In genomic region chr5:122130341-122130998, GRCm38 (mm10) we compare ENCODE assay signal across 14 mouse cellular contexts. TPM values are rescaled to one million over a fixed set of nuclear protein-coding genes. Genes with fewer than 3 reads are reported as not detected.
DNase-seq lines count a peak whose midpoint lies in the region; TF ChIP-seq lines count a peak whose summit lies in the region.
"Had no signal": no experiment of that assay in that cellular context is flagged by ENCODE, and none has a peak within 500 bp of the region (broad histone marks: within the 10 kb centered on the region; RNA-seq: fewer than 3 reads in every experiment).

No protein-coding gene starts in this region.

- no peak for TF ChIP-seq CTCF in bone marrow, adult 2 months (IDR thresholded peaks at IDR 0.05; ENCODE audit: control insufficient read depth, insufficient read depth, low read length)

- TF ChIP-seq POLR2A in bone marrow, adult 2 months (IDR thresholded peaks at IDR 0.05; ENCODE audit: borderline replicate concordance, control insufficient read depth, low read depth, low read length) = no peak

- peak overlapping the region; percentile 32; the same call in 1 of the 2 replicates for H3K27ac ChIP-seq in bone marrow, adult 2 months (ENCODE audit: control insufficient read depth, insufficient read depth, low read depth, low read length, poor library complexity)
- H3K27ac ChIP-seq: forebrain, embryonic 10.5 days; kidney, embryonic 15.5 days; limb, embryonic 12.5 days had no signal

- no peak overlapping the region for H3K4me3 ChIP-seq in bone marrow, adult 2 months (replicated peaks; ENCODE audit: control insufficient read depth, low read depth, low read length)
- H3K4me3 ChIP-seq: kidney, embryonic 15.5 days; limb, embryonic 12.5 days had no signal

- H3K4me1 ChIP-seq in bone marrow, adult 2 months (ENCODE audit: control insufficient read depth, insufficient read depth, low read length) = peaks cover 6% of the 10 kb centered on the region

- peak; percentile 49 for DNase-seq in retina, postnatal 1 day
- no peak for DNase-seq in retina, embryonic 14.5 days (ENCODE audit: low spot score)
- peak; percentile 75 for DNase-seq in cerebellum, adult 8-10 months
- DNase-seq in layer of hippocampus, postnatal 10 days (ENCODE audit: low spot score in 2 of 2) = peak; percentile 40 to 61
- no peak for DNase-seq in urinary bladder, postnatal 25 days (ENCODE audit: low spot score)
- no peak for DNase-seq in urinary bladder, postnatal 36 days (ENCODE audit: low spot score in 2 of 2)

- WGBS in bone marrow, adult 2 months = 42% methylated on average over 11 of the region's 11 CpGs

RNA-seq across cellular contexts. Expression of gene Ccdc63, which starts 10.2 kb away (rescaled TPM):
- 4.5 and 8.2 TPM in 2 replicates for polyA plus RNA-seq in bone marrow, adult 2 months (2011; ENCODE audit: insufficient read depth, insufficient read length, low replicate concordance, missing spikeins)
- total RNA-seq in layer of hippocampus, postnatal 10 days (2021) = 1 to 10 TPM in 1 of 2 experiments, under 1 TPM in 1; 0.78 to 1.8 TPM
- total RNA-seq: adrenal gland, adult 2 months; heart, adult 18-20 months had no signal
- polyA plus RNA-seq: adrenal gland, adult 2 months; forebrain, embryonic 10.5 days; kidney, embryonic 15.5 days; limb, embryonic 12.5 days had no signal

RNA-seq across cellular contexts. Expression of gene Ppp1cc, which starts 27.6 kb away (rescaled TPM):
- 221 and 312 TPM in 2 replicates for polyA plus RNA-seq in bone marrow, adult 2 months (2011; ENCODE audit: insufficient read depth, insufficient read length, low replicate concordance, missing spikeins)
- total RNA-seq in layer of hippocampus, postnatal 10 days (2021) = 100 to 1,000 TPM; 190 to 196 TPM

RNA-seq across cellular contexts. Expression of gene Myl2, which starts 29.7 kb away (rescaled TPM):
- polyA plus RNA-seq in bone marrow, adult 2 months (2011; ENCODE audit: insufficient read depth, insufficient read length, low replicate concordance, missing spikeins) = 4.3 and 6.0 TPM in 2 replicates
- total RNA-seq in layer of hippocampus, postnatal 10 days (2021) = not detected
- total RNA-seq: adrenal gland, adult 2 months; hematopoietic stem cell, adult 5-6 weeks had no signal
- polyA plus RNA-seq: adrenal gland, adult 2 months; forebrain, embryonic 10.5 days; macrophage had no signal

Comparison
In these comparisons a context has a peak if more than half of its experiments do, and no peak if none do; other contexts are left out.
1. DNase-seq: peak in retina, postnatal 1 day (single experiment), cerebellum, adult 8-10 months (single experiment) and layer of hippocampus, postnatal 10 days (2 of 2); none in retina, embryonic 14.5 days (single experiment), urinary bladder, postnatal 25 days (single experiment) and urinary bladder, postnatal 36 days (0 of 2).